In genomic region chr5:9540822-9541557, GRCm38 (mm10) we compare ENCODE assay signal across 9 mouse cellular contexts.
A peak's percentile ranks its signal among the peaks of the same experiment; 100 is the strongest.
DNase-seq lines count a peak whose midpoint lies in the region; ATAC-seq lines count a peak whose summit lies in the region.
"Had no signal": no experiment of that assay in that cellular context is flagged by ENCODE, and none has a peak within 500 bp of the region (broad histone marks: within the 10 kb centered on the region; RNA-seq: fewer than 3 reads in every experiment).

No protein-coding gene starts in this region.

- ATAC-seq in heart, embryonic 12.5 days (ENCODE audit: insufficient number of reproducible peaks, low FRiP score), result no peak
- peak; percentile 50; the same call in 1 of the 2 replicates for ATAC-seq in neural tube, embryonic 11.5 days (ENCODE audit: insufficient read depth, low FRiP score, low TSS enrichment)
- no peak for ATAC-seq in megakaryocyte progenitor cell, adult 5-6 weeks (replicated peaks; ENCODE audit: poor library complexity)
- ATAC-seq in heart, embryonic 11.5 days (replicated peaks; ENCODE audit: insufficient number of reproducible peaks, low FRiP score, low TSS enrichment), result no peak

- 39% methylated on average over 8 of the region's 8 CpGs for WGBS in heart, embryonic 12.5 days
- WGBS in neural tube, embryonic 11.5 days, result 29% methylated on average over 8 of the region's 8 CpGs
- WGBS in heart, embryonic 11.5 days (ENCODE audit: insufficient replicate concordance), result 41% methylated on average over 8 of the region's 8 CpGs

- no peak overlapping the region for H3K4me3 ChIP-seq in heart, embryonic 12.5 days
- no peak overlapping the region for H3K4me3 ChIP-seq in neural tube, embryonic 11.5 days (ENCODE audit: low read depth, low read length)
- no peak overlapping the region for H3K4me3 ChIP-seq in heart, embryonic 11.5 days (ENCODE audit: low read depth, low read length)
- H3K4me3 ChIP-seq: lung, embryonic 15.5 days had no signal

- no peak overlapping the region for H3K4me2 ChIP-seq in heart, embryonic 12.5 days
- no peak overlapping the region for H3K4me2 ChIP-seq in neural tube, embryonic 11.5 days (ENCODE audit: low read depth)
- H3K4me2 ChIP-seq in heart, embryonic 11.5 days, result no peak overlapping the region
- H3K4me2 ChIP-seq: lung, embryonic 15.5 days had no signal

- no peaks in the 10 kb centered on the region for H3K27me3 ChIP-seq in heart, embryonic 12.5 days (replicated peaks)
- no peaks in the 10 kb centered on the region for H3K27me3 ChIP-seq in neural tube, embryonic 11.5 days (ENCODE audit: control insufficient read depth, insufficient read depth, low read length)
- H3K27me3 ChIP-seq in heart, embryonic 11.5 days (ENCODE audit: control insufficient read depth, insufficient read depth, low read length), result no peaks in the 10 kb centered on the region
- H3K27me3 ChIP-seq: lung, embryonic 15.5 days had no signal

- peak; percentile 6 for DNase-seq in heart, postnatal 4 days
- DNase-seq in embryo, embryonic 9.5 days (ENCODE audit: extremely low spot score), result peak; percentile 27
- DNase-seq in layer of hippocampus, adult 8-10 months (ENCODE audit: low spot score in 2 of 2), result peak; percentile 53 to 57
- DNase-seq in neural tube, embryonic 11.5 days (ENCODE audit: low spot score), result peak; percentile 27
- no peak for DNase-seq in urinary bladder, adult 2 months (ENCODE audit: low spot score)

- H3K9me3 ChIP-seq in heart, embryonic 12.5 days (replicated peaks), result no peaks in the 10 kb centered on the region
- H3K9me3 ChIP-seq in neural tube, embryonic 11.5 days (ENCODE audit: control insufficient read depth, low read length), result no peaks in the 10 kb centered on the region
- H3K9me3 ChIP-seq in heart, embryonic 11.5 days (replicated peaks; ENCODE audit: control insufficient read depth, low read length), result no peaks in the 10 kb centered on the region
- H3K9me3 ChIP-seq: lung, embryonic 15.5 days had no signal

- no peaks in the 10 kb centered on the region for H3K4me1 ChIP-seq in heart, embryonic 12.5 days (replicated peaks)
- no peaks in the 10 kb centered on the region for H3K4me1 ChIP-seq in neural tube, embryonic 11.5 days (ENCODE audit: control insufficient read depth, insufficient read depth, low read length)
- H3K4me1 ChIP-seq in heart, embryonic 11.5 days (ENCODE audit: control insufficient read depth, insufficient read depth, low read length), result no peaks in the 10 kb centered on the region
- H3K4me1 ChIP-seq: lung, embryonic 15.5 days had no signal

- H3K9ac ChIP-seq in heart, embryonic 12.5 days, result no peak overlapping the region
- H3K9ac ChIP-seq in neural tube, embryonic 11.5 days (ENCODE audit: low read length), result no peak overlapping the region
- no peak overlapping the region for H3K9ac ChIP-seq in heart, embryonic 11.5 days (ENCODE audit: low read depth, low read length)
- H3K9ac ChIP-seq: lung, embryonic 15.5 days had no signal

- H3K27ac ChIP-seq in heart, embryonic 12.5 days (ENCODE audit: poor library complexity, severe bottlenecking), result no peak overlapping the region
- H3K27ac ChIP-seq in neural tube, embryonic 11.5 days (ENCODE audit: low read depth, low read length), result no peak overlapping the region
- H3K27ac ChIP-seq in heart, embryonic 11.5 days (ENCODE audit: low read depth, low read length), result no peak overlapping the region
- H3K27ac ChIP-seq: lung, embryonic 15.5 days had no signal

- H3K36me3 ChIP-seq in heart, embryonic 12.5 days, result no peaks in the 10 kb centered on the region
- no peaks in the 10 kb centered on the region for H3K36me3 ChIP-seq in neural tube, embryonic 11.5 days (ENCODE audit: control insufficient read depth, insufficient read depth, low read length)
- no peaks in the 10 kb centered on the region for H3K36me3 ChIP-seq in heart, embryonic 11.5 days (ENCODE audit: control insufficient read depth, insufficient read depth, low read length)
- H3K36me3 ChIP-seq: lung, embryonic 15.5 days had no signal
